Mouse (Mus musculus) mouse trophoblast stem cell (cell line): ENCODE results near the gene Gm4737.
"Not testable (repeated sequence)": the region's sequence is repeated elsewhere in the genome, so short reads cannot be mapped to it uniquely, and the experiment has no call there.

Experiments
- in situ Hi-C, 2 experiments: fragments of 300-500 bp; cut with MseI, MboI; formaldehyde crosslinking; loops; 2 replicates in 1 of 2; 3 replicates in 1 of 2; pipeline ENCODE4 v1.15.1; 2025

Gene Gm4737

GRCm38 (mm10) chr16:46154832-46155231, at the start of gene Gm4737:
TSS of gene Gm4737 (minus strand) at chr16:46155077.
- in situ Hi-C loops, result not testable (repeated sequence)

- in situ Hi-C loops, result no loop called here
Observed at GRCm38 (mm10) chr16:46195792-46196191, 40.9 kb upstream of the Gm4737 start.

GRCm38 (mm10) chr16:46183096-46183495, 28.2 kb upstream of the Gm4737 start:
- in situ Hi-C loops, result no loop called here

- in situ Hi-C loops, result no loop called here
Observed at GRCm38 (mm10) chr16:46178121-46178801, 23.4 kb upstream of the Gm4737 start.

- in situ Hi-C loops, result no loop called here
Observed at GRCm38 (mm10) chr16:46173039-46173438, 18.2 kb upstream of the Gm4737 start.

- in situ Hi-C loops, result no loop called here
Observed at GRCm38 (mm10) chr16:46166971-46167370, 12.1 kb upstream of the Gm4737 start.

- in situ Hi-C loops, result no loop called here
Observed at GRCm38 (mm10) chr16:46165305-46165704, 10.4 kb upstream of the Gm4737 start.

GRCm38 (mm10) chr16:46151141-46151540, 3.7 kb downstream of the Gm4737 start:
- in situ Hi-C loops, result no loop called here

GRCm38 (mm10) chr16:46148661-46149341, 6.1 kb downstream of the Gm4737 start:
- in situ Hi-C loops, result no loop called here

- in situ Hi-C loops, result no loop called here
Observed at GRCm38 (mm10) chr16:46146962-46147361, 7.9 kb downstream of the Gm4737 start.

GRCm38 (mm10) chr16:46122238-46122637, 32.6 kb downstream of the Gm4737 start:
- in situ Hi-C loops, result no loop called here

GRCm38 (mm10) chr16:46121420-46121819, 33.5 kb downstream of the Gm4737 start:
- in situ Hi-C loops, result no loop called here

- in situ Hi-C loops, result no loop called here
Observed at GRCm38 (mm10) chr16:46120607-46121006, 34.3 kb downstream of the Gm4737 start.

- in situ Hi-C loops, result no loop called here
Observed at GRCm38 (mm10) chr16:46120020-46120419, 34.9 kb downstream of the Gm4737 start, which contains the start of gene Cd96. TSS of gene Cd96 (minus strand) at chr16:46120251.

GRCm38 (mm10) chr16:46117645-46118044, 37.2 kb downstream of the Gm4737 start:
- in situ Hi-C loops, result no loop called here

GRCm38 (mm10) chr16:46114727-46115126, 40.1 kb downstream of the Gm4737 start:
- in situ Hi-C loops, result no loop called here

GRCm38 (mm10) chr16:46109536-46109935, 45.3 kb downstream of the Gm4737 start:
- in situ Hi-C loops, result no loop called here

- in situ Hi-C loops, result no loop called here
Observed at GRCm38 (mm10) chr16:46107431-46107830, 47.4 kb downstream of the Gm4737 start.

- in situ Hi-C loops, result no loop called here
Observed at GRCm38 (mm10) chr16:46104491-46104890, 50.4 kb downstream of the Gm4737 start.
